Mouse (Mus musculus) stomach, embryonic 16.5 days (tissue): Measurements from ENCODE around the gene Hip1. TPM values are rescaled to one million over a fixed set of nuclear protein-coding genes. Genes with fewer than 3 reads are reported as not detected.

Experiments
- ATAC-seq: fragments of 200-750 bp; cut with Nextera tagmentation; 2 replicates; pipeline ENCODE4 v1.8.0; 2017; ENCODE audit warnings: moderate number of reproducible peaks, moderate TSS enrichment; ENCODE audit not compliant: insufficient read depth, low FRiP score
- H3K27ac ChIP-seq: fragments of 300-500 bp; sonication (generic); 2 replicates; pipeline ENCODE4 v1.5.1; 2014; ENCODE audit warnings: low read length
- H3K27me3 ChIP-seq: fragments of 300-500 bp; sonication (generic); 2 replicates; pipeline ENCODE4 v1.6.1; 2014; ENCODE audit warnings: low read length, control low read depth, mixed read lengths; ENCODE audit not compliant: control insufficient read depth, insufficient read depth
- H3K36me3 ChIP-seq: fragments of 300-500 bp; sonication (generic); 2 replicates; pipeline ENCODE4 v1.6.1; 2014; ENCODE audit warnings: low read length; ENCODE audit not compliant: control insufficient read depth, insufficient read depth
- H3K4me1 ChIP-seq: fragments of 300-500 bp; sonication (generic); 2 replicates; pipeline ENCODE4 v1.6.1; 2014; ENCODE audit warnings: low read length, control low read depth, mixed read lengths; ENCODE audit not compliant: control insufficient read depth, insufficient read depth
- H3K4me2 ChIP-seq: fragments of 300-500 bp; sonication (generic); 2 replicates; pipeline ENCODE4 v1.6.1; 2014; ENCODE audit warnings: low read depth, low read length, mixed read lengths
- H3K4me3 ChIP-seq: fragments of 300-500 bp; sonication (generic); replicated peaks from 2 replicates; pipeline ENCODE4 v1.5.1; 2014; ENCODE audit warnings: mild to moderate bottlenecking, low read length
- H3K9ac ChIP-seq: fragments of 300-500 bp; sonication (generic); 2 replicates; pipeline ENCODE4 v1.6.1; 2014; ENCODE audit warnings: low read length
- H3K9me3 ChIP-seq: fragments of 300-500 bp; sonication (generic); replicated peaks from 2 replicates; pipeline ENCODE4 v1.6.1; 2016; ENCODE audit warnings: low read length, control low read depth; ENCODE audit not compliant: control insufficient read depth
- WGBS: fragments of 180-500 bp; shearing (Covaris S2); extraction: QIAGEN DNeasy Blood & Tissue Kit; methylation state at CpG from one replicate; pipeline ENCODE4 v1.1.7; 2014; 5-methylcytosine and 5-hydroxymethylcytosine counted together
- polyA plus RNA-seq: library from polyadenylated mRNA; unstranded; fragments of >200 nt; fragmentation: Nextera tagmentation; extraction: Ambion mirVana; gene quantifications from 2 replicates; pipeline ENCODE4 v1.2.1, GENCODE M21; 2015

Hip1 gene
- polyA plus RNA-seq, 1 experiment from 2014 or later = 26.5 TPM

GRCm38 (mm10) chr5:135567556-135568265, 22.8 kb upstream of the Hip1 start:
- Histone ChIP-seq H3K36me3 (no peaks in the 10 kb centered on the region), H3K9me3 (no peaks in the 10 kb centered on the region), H3K4me2 (no peak overlapping the region), H3K27me3 (no peaks in the 10 kb centered on the region), H3K4me3 (no peak overlapping the region), H3K4me1 (no peaks in the 10 kb centered on the region), H3K27ac (no peak overlapping the region), H3K9ac (no peak overlapping the region)
- no peak for ATAC-seq
- 84% methylated on average over 6 of the region's 6 CpGs for WGBS

- Histone ChIP-seq H3K9me3 (no peaks in the 10 kb centered on the region), H3K36me3 (no peaks in the 10 kb centered on the region), H3K9ac (no peak within 1 kb of the TSS), H3K4me3 (no peak within 1 kb of the TSS), H3K4me2 (no peak within 1 kb of the TSS), H3K27ac (no peak within 1 kb of the TSS), H3K27me3 (no peaks in the 10 kb centered on the region), H3K4me1 (no peaks in the 10 kb centered on the region)
- 84% methylated on average over 3 of the region's 3 CpGs for WGBS
- no peak for ATAC-seq
Measured at GRCm38 (mm10) chr5:135563469-135563868, 18.5 kb upstream of the Hip1 start, which contains the start of gene Ccl26. Gene Ccl26, minus strand, starts transcription at chr5:135563569.

DNA sequence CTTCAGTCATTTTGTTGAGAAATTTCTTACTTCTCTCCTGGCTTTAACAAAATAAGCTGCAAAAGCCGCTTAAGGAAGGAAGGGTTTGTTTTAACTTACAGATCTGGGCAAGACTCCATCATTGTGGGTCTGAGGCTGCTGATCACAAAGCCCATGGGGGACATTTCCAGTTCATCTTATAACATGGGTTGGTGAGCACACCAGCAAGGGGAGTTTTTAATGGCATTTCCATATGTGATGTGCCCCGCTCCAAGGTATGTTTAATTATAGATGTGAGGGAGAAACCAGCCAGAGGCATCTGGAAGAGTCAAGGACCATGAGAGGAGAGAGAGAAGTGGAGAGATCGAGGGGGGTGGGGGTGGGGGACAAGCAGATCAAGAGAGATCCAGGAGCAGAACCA, 12.8 kb upstream of the Hip1 start:
- 63% methylated on average over 3 of the region's 3 CpGs for WGBS
- H3K36me3 ChIP-seq = no peaks in the 10 kb centered on the region

GRCm38 (mm10) chr5:135557051-135557450, 12.1 kb upstream of the Hip1 start:
- no peak overlapping the region for H3K4me3 ChIP-seq
- no peak overlapping the region for H3K4me2 ChIP-seq
- H3K27ac ChIP-seq = no peak overlapping the region
- H3K9ac ChIP-seq = no peak overlapping the region
- H3K9me3 ChIP-seq = no peaks in the 10 kb centered on the region
- H3K36me3 ChIP-seq = no peaks in the 10 kb centered on the region
- no peaks in the 10 kb centered on the region for H3K27me3 ChIP-seq
- no peaks in the 10 kb centered on the region for H3K4me1 ChIP-seq
- peak; percentile 76 for ATAC-seq
- WGBS = 20% methylated on average over 4 of the region's 4 CpGs

More for the DNA sequence above, 12.8 kb upstream of the Hip1 start:
- Histone ChIP-seq H3K4me3 (no peak overlapping the region), H3K9ac (no peak overlapping the region), H3K4me1 (no peaks in the 10 kb centered on the region), H3K4me2 (no peak overlapping the region), H3K27ac (no peak overlapping the region), H3K27me3 (no peaks in the 10 kb centered on the region), H3K9me3 (no peaks in the 10 kb centered on the region)
- ATAC-seq = no peak

DNA sequence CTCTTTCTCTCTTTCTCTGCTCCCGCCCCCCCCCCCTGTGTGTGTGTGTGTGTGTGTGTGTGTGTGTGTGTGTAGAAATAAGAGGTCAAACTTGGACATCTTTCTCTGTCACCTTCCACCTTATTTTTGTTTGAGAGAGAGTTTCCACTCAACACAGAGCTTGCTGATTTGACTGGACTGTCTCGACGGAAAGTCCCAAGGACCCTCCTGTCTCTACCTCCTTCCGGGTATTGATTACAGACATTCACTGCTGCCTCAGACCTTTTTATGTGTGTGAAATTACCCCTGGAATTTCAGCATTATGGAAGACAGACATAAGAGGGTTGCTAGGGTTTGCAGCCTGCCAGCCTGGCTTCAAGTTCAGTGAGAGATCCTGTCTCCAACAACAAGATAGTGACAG, 11.3 kb upstream of the Hip1 start:
- no peaks in the 10 kb centered on the region for H3K9me3 ChIP-seq
- no peaks in the 10 kb centered on the region for H3K36me3 ChIP-seq
- H3K4me1 ChIP-seq = no peaks in the 10 kb centered on the region
- no peak overlapping the region for H3K27ac ChIP-seq
- no peak overlapping the region for H3K4me2 ChIP-seq
- H3K27me3 ChIP-seq = no peaks in the 10 kb centered on the region
- no peak for ATAC-seq
- no peak overlapping the region for H3K4me3 ChIP-seq
- no peak overlapping the region for H3K9ac ChIP-seq
- WGBS = 78% methylated on average over 4 of the region's 4 CpGs

- no peak overlapping the region for H3K27ac ChIP-seq
- no peak overlapping the region for H3K4me2 ChIP-seq
- H3K9ac ChIP-seq = no peak overlapping the region
- WGBS = 67% methylated on average over 3 of the region's 3 CpGs
- H3K27me3 ChIP-seq = no peaks in the 10 kb centered on the region
- H3K36me3 ChIP-seq = no peaks in the 10 kb centered on the region
- no peak overlapping the region for H3K4me3 ChIP-seq
- H3K9me3 ChIP-seq = no peaks in the 10 kb centered on the region
- no peaks in the 10 kb centered on the region for H3K4me1 ChIP-seq
- ATAC-seq = no peak
Measured at GRCm38 (mm10) chr5:135551591-135551990, 6.7 kb upstream of the Hip1 start.

DNA sequence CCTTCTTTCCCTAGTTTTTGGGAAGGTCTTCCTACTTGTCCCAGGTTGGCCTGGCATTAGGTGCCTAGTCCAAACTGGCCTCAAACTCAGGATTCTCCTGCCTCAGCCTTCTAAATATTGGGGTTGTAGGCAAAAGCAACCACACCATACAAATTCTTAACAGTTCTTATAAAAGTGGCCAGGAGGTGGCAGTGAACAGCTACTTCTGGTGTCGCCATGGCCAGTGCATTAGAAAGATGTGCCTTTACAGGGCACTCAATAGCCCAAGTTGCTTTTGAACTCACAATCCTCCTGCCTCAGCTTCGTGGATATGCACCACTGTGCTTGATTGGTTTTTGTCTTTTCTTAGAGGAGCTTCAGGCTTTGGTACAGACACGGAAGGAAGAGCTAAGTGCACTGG, 6.0 kb upstream of the Hip1 start:
- Histone ChIP-seq H3K4me3 (no peak overlapping the region), H3K27ac (no peak overlapping the region), H3K27me3 (no peaks in the 10 kb centered on the region), H3K36me3 (no peaks in the 10 kb centered on the region), H3K9me3 (no peaks in the 10 kb centered on the region), H3K9ac (no peak overlapping the region), H3K4me2 (no peak overlapping the region), H3K4me1 (0 out of 2 replicates have a peak, but pooled peaks cover under 1% of the 10 kb centered on the region)
- WGBS = 30% methylated on average over 3 of the region's 3 CpGs
- no peak for ATAC-seq

- Histone ChIP-seq H3K9me3 (no peaks in the 10 kb centered on the region), H3K4me1 (peaks cover 8% of the 10 kb centered on the region; the same call in 1 of the 2 replicates), H3K27me3 (peaks cover 2% of the 10 kb centered on the region; the same call in 1 of the 2 replicates), H3K36me3 (no peaks in the 10 kb centered on the region), H3K9ac (no peak overlapping the region), H3K27ac (no peak overlapping the region), H3K4me3 (no peak overlapping the region), H3K4me2 (no peak overlapping the region)
- WGBS = 58% methylated on average over 2 of the region's 2 CpGs
- ATAC-seq = no peak
Measured at GRCm38 (mm10) chr5:135547990-135548389, 3.1 kb upstream of the Hip1 start.

- peaks cover 2% of the 10 kb centered on the region; the same call in 1 of the 2 replicates for H3K27me3 ChIP-seq
- ATAC-seq = no peak
- no peak overlapping the region; the same call in 1 of the 2 replicates for H3K27ac ChIP-seq
- H3K9me3 ChIP-seq = no peaks in the 10 kb centered on the region
- H3K9ac ChIP-seq = peak overlapping the region; percentile 80
- peaks cover 8% of the 10 kb centered on the region; the same call in 1 of the 2 replicates for H3K4me1 ChIP-seq
- 3% methylated on average over 15 of the region's 15 CpGs for WGBS
- H3K36me3 ChIP-seq = no peaks in the 10 kb centered on the region
- peak overlapping the region; percentile 92 for H3K4me2 ChIP-seq
- peak overlapping the region; percentile 81 for H3K4me3 ChIP-seq
Measured at GRCm38 (mm10) chr5:135544032-135544558, 825 bp downstream of the Hip1 start.
